Mouse (Mus musculus): Measurements from ENCODE around the gene Racgap1.

- TF ChIP-seq CTCF (IDR thresholded peaks at IDR 0.05; ENCODE audit: low read depth) (no peak), EP300 (IDR thresholded peaks at IDR 0.05; ENCODE audit: low read depth) (no peak)
Measured at GRCm38 (mm10) chr15:99651984-99652872, 772 bp upstream of the Racgap1 start.

Measured in liver, postnatal 0 days (tissue).